Mouse (Mus musculus) limb, embryonic 10.5 days (tissue): ENCODE data around the gene Arsj. TPM values are rescaled to one million over a fixed set of nuclear protein-coding genes. Genes with fewer than 3 reads are reported as not detected.

Experiments used
- DNase-seq: peaks from one replicate; pipeline ENCODE4 v3.0.0-alpha.2; 2017; ENCODE audit warnings: low spot score
- H3K27ac ChIP-seq: fragments of 300-500 bp; sonication (generic); 2 replicates; pipeline ENCODE4 v1.5.1; 2016; ENCODE audit warnings: mild to moderate bottlenecking
- H3K27me3 ChIP-seq: fragments of 300-500 bp; sonication (generic); 2 replicates; pipeline ENCODE4 v1.6.1; 2016; ENCODE audit warnings: low read depth, mild to moderate bottlenecking; ENCODE audit not compliant: poor library complexity, severe bottlenecking
- H3K36me3 ChIP-seq: fragments of 300-500 bp; sonication (generic); 2 replicates; pipeline ENCODE4 v1.6.1; 2016; ENCODE audit warnings: mild to moderate bottlenecking, moderate library complexity
- H3K4me1 ChIP-seq: fragments of 300-500 bp; sonication (generic); 2 replicates; pipeline ENCODE4 v1.6.1; 2016
- H3K4me3 ChIP-seq: fragments of 300-500 bp; sonication (generic); 2 replicates; pipeline ENCODE4 v1.5.1; 2016; ENCODE audit warnings: mild to moderate bottlenecking, moderate library complexity
- H3K9me3 ChIP-seq: fragments of 300-500 bp; sonication (generic); replicated peaks from 2 replicates; pipeline ENCODE4 v1.6.1; 2016; ENCODE audit warnings: mild to moderate bottlenecking
- WGBS: fragments of 180-500 bp; shearing (Covaris S2); methylation state at CpG from one replicate; pipeline ENCODE4 v1.1.7; 2016; 5-methylcytosine and 5-hydroxymethylcytosine counted together
- polyA plus RNA-seq: library from polyadenylated mRNA; unstranded; fragments of >200 nt; fragmentation: Nextera tagmentation; extraction: Ambion mirVana; gene quantifications from 2 replicates; pipeline ENCODE4 v1.2.1, GENCODE M21; 2016

Gene Arsj
- polyA plus RNA-seq, 1 experiment from 2014 or later, result 0.95 TPM

DNA sequence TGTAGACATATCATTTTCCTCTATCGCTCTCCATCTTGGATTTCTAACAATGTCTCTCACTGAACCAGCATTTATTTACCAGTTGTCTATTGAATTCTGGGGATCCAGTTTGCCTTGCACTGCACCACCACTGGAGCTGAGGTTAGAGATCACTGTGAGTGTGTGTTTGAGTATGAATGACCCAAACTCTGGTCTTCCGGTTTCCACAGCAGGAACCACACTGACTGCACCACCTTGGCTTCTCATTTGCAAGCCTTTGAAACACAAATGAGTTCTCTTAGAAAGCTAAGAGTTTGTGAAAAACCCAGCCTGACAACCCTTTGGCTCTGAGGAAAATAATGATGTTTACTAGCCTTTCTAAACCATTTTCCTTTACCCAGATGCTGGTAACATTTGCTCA, 86.0 kb downstream of the Arsj start:
- DNase-seq, result no peak
- no peaks in the 10 kb centered on the region for H3K36me3 ChIP-seq
- WGBS, result 51% methylated on average over 2 of the region's 2 CpGs
- no peak overlapping the region for H3K27ac ChIP-seq
- H3K9me3 ChIP-seq, result no peaks in the 10 kb centered on the region
- no peak overlapping the region for H3K4me3 ChIP-seq
- no peaks in the 10 kb centered on the region for H3K27me3 ChIP-seq
- 0 out of 2 replicates have a peak, but pooled peaks cover 5% of the 10 kb centered on the region for H3K4me1 ChIP-seq

DNA sequence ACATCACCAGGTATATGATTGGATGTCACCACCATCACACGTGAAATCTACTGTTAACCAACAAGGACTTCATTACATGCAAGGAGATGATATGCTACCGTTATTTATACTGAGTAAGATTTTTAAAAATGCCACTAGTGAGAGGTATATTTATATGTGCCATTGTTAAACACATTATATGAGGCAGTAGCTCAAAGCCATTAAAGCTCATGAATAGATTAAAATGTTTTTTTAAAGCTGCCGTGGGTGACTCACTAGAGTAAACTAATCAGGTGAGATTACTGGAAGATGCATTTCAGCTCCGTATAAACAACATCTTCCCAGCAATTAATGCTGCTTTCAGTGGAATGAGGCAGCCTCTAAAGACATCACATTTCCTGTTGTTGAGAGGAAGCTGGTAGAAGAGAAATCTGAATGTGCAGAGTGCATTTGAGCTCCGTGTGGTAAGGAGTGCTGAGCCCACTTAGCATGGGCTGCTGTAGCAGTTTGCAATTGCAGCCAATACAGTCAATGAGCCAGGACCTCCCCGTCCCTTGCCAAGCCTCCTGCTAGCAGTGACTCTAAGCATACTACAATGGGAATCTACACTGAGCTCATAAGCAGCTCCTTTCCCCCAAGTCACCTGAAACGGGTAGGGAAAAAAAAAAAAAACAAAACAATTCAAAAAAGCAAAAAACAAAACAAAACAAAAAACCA, 92.5 kb downstream of the Arsj start:
- H3K4me3 ChIP-seq, result no peak overlapping the region
- DNase-seq, result no peak
- 66% methylated on average over 7 of the region's 7 CpGs for WGBS
- H3K9me3 ChIP-seq, result no peaks in the 10 kb centered on the region
- no peaks in the 10 kb centered on the region for H3K36me3 ChIP-seq
- no peak overlapping the region for H3K27ac ChIP-seq
- H3K4me1 ChIP-seq, result 0 out of 2 replicates have a peak, but pooled peaks cover 5% of the 10 kb centered on the region
- no peaks in the 10 kb centered on the region for H3K27me3 ChIP-seq

DNA sequence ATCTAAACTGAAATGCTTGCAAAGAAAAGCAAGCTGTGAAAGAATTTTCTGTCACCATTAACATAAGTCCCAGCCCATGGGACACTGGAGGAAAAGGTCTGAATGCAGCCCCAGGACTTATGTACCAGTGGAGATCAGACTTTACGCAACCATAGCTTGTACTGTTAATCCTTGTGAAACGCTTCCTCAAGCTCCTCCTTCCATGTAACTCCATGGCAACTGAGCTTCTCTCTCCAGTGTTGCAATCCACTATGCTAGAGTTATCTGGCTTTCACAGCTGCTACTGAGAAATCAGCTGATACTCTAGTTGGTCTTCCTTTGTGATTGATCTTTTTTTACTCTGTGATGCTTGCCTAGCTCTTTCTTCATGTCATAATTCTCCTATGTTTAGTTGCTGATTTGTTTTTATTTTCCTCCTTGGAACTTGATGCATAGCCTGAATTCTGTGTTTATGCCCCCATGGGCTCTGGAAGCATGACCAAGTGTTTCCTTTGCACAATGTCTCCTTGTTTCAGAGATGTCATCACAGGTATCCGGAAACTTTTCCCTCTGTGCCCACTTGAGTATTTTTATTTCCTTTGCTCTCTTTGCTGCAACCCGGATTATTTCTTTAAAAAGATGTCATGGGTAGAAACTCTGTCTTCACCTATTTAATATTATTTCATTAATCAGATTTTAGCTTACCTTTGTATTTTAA, 99.8 kb downstream of the Arsj start:
- no peaks in the 10 kb centered on the region for H3K4me1 ChIP-seq
- 87% methylated on average over 4 of the region's 4 CpGs for WGBS
- no peaks in the 10 kb centered on the region for H3K36me3 ChIP-seq
- no peak for DNase-seq
- H3K9me3 ChIP-seq, result no peaks in the 10 kb centered on the region
- no peak overlapping the region for H3K4me3 ChIP-seq
- H3K27me3 ChIP-seq, result no peaks in the 10 kb centered on the region
- H3K27ac ChIP-seq, result no peak overlapping the region

DNA sequence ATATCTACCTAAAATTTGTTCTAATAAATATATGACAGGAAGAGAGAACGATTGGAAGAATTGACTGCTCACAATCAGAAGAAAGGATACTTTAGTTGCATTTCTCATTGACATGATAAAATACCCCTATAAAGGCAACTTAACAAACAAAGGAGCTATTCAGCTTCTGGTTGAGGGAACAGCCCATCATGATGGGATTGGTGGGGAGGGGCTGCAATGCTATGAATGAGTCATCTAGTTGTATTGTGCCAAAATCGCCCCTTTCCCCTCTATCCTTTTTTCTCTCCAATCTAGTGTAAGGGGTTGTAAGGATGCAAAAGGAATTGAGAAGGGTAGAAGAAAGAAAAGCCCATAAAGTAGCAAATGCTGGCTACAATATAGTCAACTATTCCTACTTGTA, 100.8 kb downstream of the Arsj start:
- no peak overlapping the region for H3K27ac ChIP-seq
- 85% methylated on average over 2 of the region's 2 CpGs for WGBS
- no peaks in the 10 kb centered on the region for H3K36me3 ChIP-seq
- H3K9me3 ChIP-seq, result no peaks in the 10 kb centered on the region
- H3K27me3 ChIP-seq, result no peaks in the 10 kb centered on the region
- DNase-seq, result no peak
- no peaks in the 10 kb centered on the region for H3K4me1 ChIP-seq
- H3K4me3 ChIP-seq, result no peak overlapping the region

Other genes starting within 250 kb of the Arsj start
- 13.4 and 13.5 TPM in 2 replicates for gene Camk2d, start 232.6 kb downstream of the Arsj start, polyA plus RNA-seq